Mouse (Mus musculus): Measurements from ENCODE around the gene Auh. TPM values are rescaled to one million over a fixed set of nuclear protein-coding genes. Genes with fewer than 3 reads are reported as not detected.

Gene Auh
- total and polyA plus RNA-seq, 3 experiments: 14.7 to 19.5 TPM; not detected in 1

DNA sequence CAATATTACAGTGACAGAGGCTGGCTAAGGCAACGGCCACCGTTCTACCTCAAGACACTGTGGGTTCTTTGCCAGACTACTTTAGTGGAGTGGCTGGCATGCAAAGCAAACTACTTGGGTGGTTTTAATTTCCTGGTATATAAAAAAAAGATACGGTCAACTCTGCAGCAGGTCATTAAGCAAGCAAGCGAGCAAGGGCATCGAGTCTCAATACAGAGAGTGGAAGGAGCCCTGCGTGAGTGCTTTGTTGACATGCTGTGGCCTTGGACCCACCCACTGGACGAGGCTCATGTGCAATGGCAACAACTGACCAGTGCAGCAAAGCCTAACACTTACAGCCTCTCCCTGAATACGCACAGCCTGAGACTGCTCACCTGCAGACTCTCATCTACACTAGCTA is 27.0 kb downstream of the Auh start:
- no peak for DNase-seq (ENCODE audit: low read depth, low spot score)
- Histone ChIP-seq H3K9me3 (replicated peaks; ENCODE audit: insufficient read depth, low read length) (no peaks in the 10 kb centered on the region), H3K36me3 (ENCODE audit: control insufficient read depth in 1 of 2, insufficient read depth in 2 of 2, low read length in 2 of 2) (no peaks in the 10 kb centered on the region), H3K79me2 (ENCODE audit: control insufficient read depth, insufficient read depth, low read length, poor library complexity) (no peaks in the 10 kb centered on the region), H3K4me1 (ENCODE audit: control insufficient read depth in 1 of 2, insufficient read depth in 2 of 2, low read length in 2 of 2) (no peaks in the 10 kb centered on the region), H3K9ac (ENCODE audit: control insufficient read depth, low read depth, low read length, poor library complexity, severe bottlenecking) (no peak overlapping the region), H3K27ac (ENCODE audit: control insufficient read depth, low read depth, low read length) (no peak overlapping the region), H3K4me3 (ENCODE audit: control insufficient read depth in 1 of 2, insufficient read depth in 1 of 2, low read depth in 2 of 2, low read length in 2 of 2) (no peak overlapping the region), H3K27me3 (ENCODE audit: control insufficient read depth in 1 of 2, insufficient read depth in 2 of 2, low read length in 2 of 2) (no peaks in the 10 kb centered on the region)
- TF ChIP-seq E2F4 (IDR thresholded peaks at IDR 0.05; ENCODE audit: borderline replicate concordance, low read depth, low read length) (no peak), UBTF (IDR thresholded peaks at IDR 0.05; ENCODE audit: borderline replicate concordance, insufficient read depth, low read depth, low read length) (no peak), RAD21 (IDR thresholded peaks at IDR 0.05; ENCODE audit: low read depth, low read length) (no peak), SIN3A (IDR thresholded peaks at IDR 0.05; ENCODE audit: low read length) (no peak), MAZ (IDR thresholded peaks at IDR 0.05; ENCODE audit: low read depth, low read length) (no peak), JUND (IDR thresholded peaks at IDR 0.05; ENCODE audit: low read depth, low read length) (no peak), MAFK (IDR thresholded peaks at IDR 0.05; ENCODE audit: borderline replicate concordance, low read depth, low read length) (no peak), RCOR1 (IDR thresholded peaks at IDR 0.05; ENCODE audit: low read depth, low read length) (no peak), MXI1 (IDR thresholded peaks at IDR 0.05; ENCODE audit: low read depth, low read length) (no peak)

DNA sequence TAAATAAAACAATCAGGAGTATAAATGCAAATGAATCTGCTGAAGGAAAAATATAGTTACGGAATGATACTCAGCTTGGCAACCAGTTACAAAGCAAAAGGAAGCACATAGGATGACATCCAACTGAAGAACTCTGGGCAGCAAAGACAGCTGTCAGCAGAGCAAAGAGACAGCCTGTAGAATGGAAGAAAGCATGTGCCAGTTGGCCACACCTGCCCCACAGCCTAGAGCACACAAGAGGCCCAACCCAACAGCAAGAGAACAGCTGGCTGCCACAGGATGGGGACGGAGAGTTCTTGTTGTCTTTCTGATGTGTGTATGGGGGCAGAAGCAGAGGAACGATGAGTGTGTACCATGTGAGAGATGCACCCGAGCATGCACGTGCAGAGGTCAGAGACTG is 29.8 kb downstream of the Auh start:
- Histone ChIP-seq H3K36me3 (ENCODE audit: control insufficient read depth in 1 of 2, insufficient read depth in 2 of 2, low read length in 2 of 2) (no peaks in the 10 kb centered on the region), H3K27me3 (ENCODE audit: control insufficient read depth in 1 of 2, insufficient read depth in 2 of 2, low read length in 2 of 2) (no peaks in the 10 kb centered on the region), H3K4me3 (ENCODE audit: control insufficient read depth in 1 of 2, insufficient read depth in 1 of 2, low read depth in 2 of 2, low read length in 2 of 2) (no peak overlapping the region), H3K9me3 (replicated peaks; ENCODE audit: insufficient read depth, low read length) (no peaks in the 10 kb centered on the region), H3K79me2 (ENCODE audit: control insufficient read depth, insufficient read depth, low read length, poor library complexity) (no peaks in the 10 kb centered on the region), H3K27ac (ENCODE audit: control insufficient read depth, low read depth, low read length) (no peak overlapping the region), H3K9ac (ENCODE audit: control insufficient read depth, low read depth, low read length, poor library complexity, severe bottlenecking) (no peak overlapping the region), H3K4me1 (ENCODE audit: control insufficient read depth in 1 of 2, insufficient read depth in 2 of 2, low read length in 2 of 2) (no peaks in the 10 kb centered on the region)
- DNase-seq (ENCODE audit: low read depth, low spot score): no peak
- TF ChIP-seq ELF1 (IDR thresholded peaks at IDR 0.05; ENCODE audit: low read depth, low read length) (no peak), MYC (IDR thresholded peaks at IDR 0.05; ENCODE audit: low read depth, low read length) (no peak), CHD1 (IDR thresholded peaks at IDR 0.05; ENCODE audit: low read depth, low read length) (no peak), MAZ (IDR thresholded peaks at IDR 0.05; ENCODE audit: low read depth, low read length) (no peak), MYB (IDR thresholded peaks at IDR 0.05; ENCODE audit: low read depth, low read length) (no peak), SMC3 (IDR thresholded peaks at IDR 0.05; ENCODE audit: low read depth, low read length) (no peak), MAX (IDR thresholded peaks at IDR 0.05; ENCODE audit: low read length) (no peak), RCOR1 (IDR thresholded peaks at IDR 0.05; ENCODE audit: low read depth, low read length) (no peak), JUND (IDR thresholded peaks at IDR 0.05; ENCODE audit: low read depth, low read length) (no peak), TBP (IDR thresholded peaks at IDR 0.05; ENCODE audit: low read depth, low read length) (no peak), KAT2A (conservative IDR thresholded peaks at IDR 0.05; ENCODE audit: low read depth, low read length) (no peak), SIN3A (IDR thresholded peaks at IDR 0.05; ENCODE audit: low read length) (no peak), CTCF (IDR thresholded peaks at IDR 0.05 in 2 of 3, conservative IDR thresholded peaks at IDR 0.05 in 1 of 3; ENCODE audit: control insufficient read depth in 1 of 3, insufficient read depth in 1 of 3, low read depth in 2 of 3, low read length in 3 of 3, poor library complexity in 1 of 3, severe bottlenecking in 1 of 3) (no peak), TAL1 (IDR thresholded peaks at IDR 0.05; ENCODE audit: low read length) (no peak), MXI1 (IDR thresholded peaks at IDR 0.05; ENCODE audit: low read depth, low read length) (no peak), NRF1 (IDR thresholded peaks at IDR 0.05; ENCODE audit: insufficient read depth, low read depth, low read length, poor library complexity, severe bottlenecking) (no peak)
